Mouse (Mus musculus): ENCODE measurements around the gene Bri3. TPM values are rescaled to one million over a fixed set of nuclear protein-coding genes. Genes with fewer than 3 reads are reported as not detected.
"Not testable (repeated sequence)": the region's sequence is repeated elsewhere in the genome, so short reads cannot be mapped to it uniquely, and the experiment has no call there.

Bri3 gene
- total RNA-seq, 1 experiment from 2014 or later, result 15.3 TPM

GRCm38 (mm10) chr5:144314731-144315494 is 70.7 kb downstream of the Bri3 start:
- no peak for ATAC-seq (replicated peaks in 1 of 2; ENCODE audit: insufficient read depth in 1 of 2, low FRiP score in 2 of 2, low TSS enrichment in 1 of 2, low read depth in 1 of 2, poor library complexity in 2 of 2, severe bottlenecking in 2 of 2)

GRCm38 (mm10) chr5:144316442-144316841 is 72.2 kb downstream of the Bri3 start:
- no peak for ATAC-seq (replicated peaks in 1 of 2; ENCODE audit: insufficient read depth in 1 of 2, low FRiP score in 2 of 2, low TSS enrichment in 1 of 2, low read depth in 1 of 2, poor library complexity in 2 of 2, severe bottlenecking in 2 of 2)

GRCm38 (mm10) chr5:144317426-144317825 is 73.2 kb downstream of the Bri3 start:
- ATAC-seq (replicated peaks in 1 of 2; ENCODE audit: insufficient read depth in 1 of 2, low FRiP score in 2 of 2, low TSS enrichment in 1 of 2, low read depth in 1 of 2, poor library complexity in 2 of 2, severe bottlenecking in 2 of 2), result no peak

GRCm38 (mm10) chr5:144318286-144318685 is 74.0 kb downstream of the Bri3 start:
- no peak for ATAC-seq (replicated peaks in 1 of 2; ENCODE audit: insufficient read depth in 1 of 2, low FRiP score in 2 of 2, low TSS enrichment in 1 of 2, low read depth in 1 of 2, poor library complexity in 2 of 2, severe bottlenecking in 2 of 2)

GRCm38 (mm10) chr5:144321681-144322080 is 77.4 kb downstream of the Bri3 start:
- ATAC-seq (replicated peaks in 1 of 2; ENCODE audit: insufficient read depth in 1 of 2, low FRiP score in 2 of 2, low TSS enrichment in 1 of 2, low read depth in 1 of 2, poor library complexity in 2 of 2, severe bottlenecking in 2 of 2), result no peak

GRCm38 (mm10) chr5:144322717-144323116 is 78.5 kb downstream of the Bri3 start:
- ATAC-seq (replicated peaks in 1 of 2; ENCODE audit: insufficient read depth in 1 of 2, low FRiP score in 2 of 2, low TSS enrichment in 1 of 2, low read depth in 1 of 2, poor library complexity in 2 of 2, severe bottlenecking in 2 of 2), result no peak

- ATAC-seq (replicated peaks in 1 of 2; ENCODE audit: insufficient read depth in 1 of 2, low FRiP score in 2 of 2, low TSS enrichment in 1 of 2, low read depth in 1 of 2, poor library complexity in 2 of 2, severe bottlenecking in 2 of 2), result no peak
Observed at GRCm38 (mm10) chr5:144334010-144334409, 89.8 kb downstream of the Bri3 start.

GRCm38 (mm10) chr5:144335357-144335756 is 91.1 kb downstream of the Bri3 start:
- not testable (repeated sequence) for ATAC-seq (replicated peaks in 1 of 2; ENCODE audit: insufficient read depth in 1 of 2, low FRiP score in 2 of 2, low TSS enrichment in 1 of 2, low read depth in 1 of 2, poor library complexity in 2 of 2, severe bottlenecking in 2 of 2)

- ATAC-seq (replicated peaks in 1 of 2; ENCODE audit: insufficient read depth in 1 of 2, low FRiP score in 2 of 2, low TSS enrichment in 1 of 2, low read depth in 1 of 2, poor library complexity in 2 of 2, severe bottlenecking in 2 of 2), result no peak
Observed at GRCm38 (mm10) chr5:144338787-144339186, 94.5 kb downstream of the Bri3 start.

- ATAC-seq (replicated peaks in 1 of 2; ENCODE audit: insufficient read depth in 1 of 2, low FRiP score in 2 of 2, low TSS enrichment in 1 of 2, low read depth in 1 of 2, poor library complexity in 2 of 2, severe bottlenecking in 2 of 2), result no peak
Observed at GRCm38 (mm10) chr5:144341085-144341484, 96.8 kb downstream of the Bri3 start.

- peak in 1 of 2 experiments; percentile 12; a peak in 1 of 4 replicates for ATAC-seq (replicated peaks in 1 of 2; ENCODE audit: insufficient read depth in 1 of 2, low FRiP score in 2 of 2, low TSS enrichment in 1 of 2, low read depth in 1 of 2, poor library complexity in 2 of 2, severe bottlenecking in 2 of 2)
Observed at GRCm38 (mm10) chr5:144344592-144344991, 100.4 kb downstream of the Bri3 start.

GRCm38 (mm10) chr5:144351185-144351584 is 106.9 kb downstream of the Bri3 start:
- ATAC-seq (replicated peaks in 1 of 2; ENCODE audit: insufficient read depth in 1 of 2, low FRiP score in 2 of 2, low TSS enrichment in 1 of 2, low read depth in 1 of 2, poor library complexity in 2 of 2, severe bottlenecking in 2 of 2), result no peak

GRCm38 (mm10) chr5:144352250-144353047 is 108.2 kb downstream of the Bri3 start:
- ATAC-seq (replicated peaks in 1 of 2; ENCODE audit: insufficient read depth in 1 of 2, low FRiP score in 2 of 2, low TSS enrichment in 1 of 2, low read depth in 1 of 2, poor library complexity in 2 of 2, severe bottlenecking in 2 of 2), result no peak

- no peak for ATAC-seq (replicated peaks in 1 of 2; ENCODE audit: insufficient read depth in 1 of 2, low FRiP score in 2 of 2, low TSS enrichment in 1 of 2, low read depth in 1 of 2, poor library complexity in 2 of 2, severe bottlenecking in 2 of 2)
Observed at GRCm38 (mm10) chr5:144356776-144357455, 112.7 kb downstream of the Bri3 start.

GRCm38 (mm10) chr5:144357551-144357880 is 113.3 kb downstream of the Bri3 start:
- 0 out of 4 replicates have a peak, but pooled peaks of 1 of the 2 experiments have one; percentile 2 for ATAC-seq (replicated peaks in 1 of 2; ENCODE audit: insufficient read depth in 1 of 2, low FRiP score in 2 of 2, low TSS enrichment in 1 of 2, low read depth in 1 of 2, poor library complexity in 2 of 2, severe bottlenecking in 2 of 2)

- ATAC-seq (replicated peaks in 1 of 2; ENCODE audit: insufficient read depth in 1 of 2, low FRiP score in 2 of 2, low TSS enrichment in 1 of 2, low read depth in 1 of 2, poor library complexity in 2 of 2, severe bottlenecking in 2 of 2), result peak; percentile 74 to 79
Observed at GRCm38 (mm10) chr5:144357881-144358591, 113.8 kb downstream of the Bri3 start, which contains the start of gene Baiap2l1. Gene Baiap2l1 (minus strand): TSS chr5:144358112.

GRCm38 (mm10) chr5:144358592-144358917 is 114.3 kb downstream of the Bri3 start:
- ATAC-seq (replicated peaks in 1 of 2; ENCODE audit: insufficient read depth in 1 of 2, low FRiP score in 2 of 2, low TSS enrichment in 1 of 2, low read depth in 1 of 2, poor library complexity in 2 of 2, severe bottlenecking in 2 of 2), result no peak

All from hematopoietic stem cell, adult 5-6 weeks (primary cell).